Mouse (Mus musculus): Measurements from ENCODE around the gene Zbtb17. TPM values are rescaled to one million over a fixed set of nuclear protein-coding genes. Genes with fewer than 3 reads are reported as not detected.

Gene Zbtb17
- polyA plus RNA-seq, 1 experiment from 2014 or later: 13.3 TPM

DNA sequence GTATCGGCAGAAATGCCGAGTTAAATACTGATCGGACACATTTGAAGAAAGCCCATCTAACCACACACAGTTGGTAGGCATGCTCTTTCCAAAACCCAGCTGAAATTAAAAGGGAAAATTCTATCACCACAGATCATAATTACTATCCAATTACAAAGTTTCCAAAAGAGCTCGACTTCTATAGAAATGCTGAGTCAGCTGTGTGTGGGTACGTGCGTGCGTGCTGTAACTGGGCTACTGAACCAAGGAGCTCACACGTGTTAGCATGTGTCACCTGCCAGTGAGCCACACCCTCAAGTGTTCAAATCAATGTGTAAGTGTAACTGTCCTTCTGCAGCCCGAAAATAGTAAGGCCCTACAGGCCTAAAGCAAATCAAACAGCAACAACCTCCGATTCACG is 43.1 kb downstream of the Zbtb17 start:
- ATAC-seq (ENCODE audit: low FRiP score, low TSS enrichment): no peak
- Histone ChIP-seq H3K4me3 (ENCODE audit: low read depth, low read length) (no peak overlapping the region), H3K4me2 (replicated peaks; ENCODE audit: low read depth) (no peak overlapping the region), H3K36me3 (ENCODE audit: control insufficient read depth, insufficient read depth, low read length) (peaks cover 43% of the 10 kb centered on the region), H3K27me3 (ENCODE audit: control insufficient read depth, insufficient read depth, low read length) (no peaks in the 10 kb centered on the region), H3K4me1 (replicated peaks; ENCODE audit: control insufficient read depth, insufficient read depth) (no peaks in the 10 kb centered on the region), H3K27ac (replicated peaks) (no peak overlapping the region), H3K9ac (ENCODE audit: low read length) (no peak overlapping the region), H3K9me3 (ENCODE audit: control insufficient read depth, low read length) (no peaks in the 10 kb centered on the region)
- no peak for DNase-seq (ENCODE audit: low spot score)
- no peak for TF ChIP-seq CTCF (IDR thresholded peaks at IDR 0.05; ENCODE audit: low read depth)
- TF ChIP-seq EP300 (optimal IDR thresholded peaks at IDR 0.05): no peak
- 94% methylated on average over 11 of the region's 11 CpGs for WGBS

DNA sequence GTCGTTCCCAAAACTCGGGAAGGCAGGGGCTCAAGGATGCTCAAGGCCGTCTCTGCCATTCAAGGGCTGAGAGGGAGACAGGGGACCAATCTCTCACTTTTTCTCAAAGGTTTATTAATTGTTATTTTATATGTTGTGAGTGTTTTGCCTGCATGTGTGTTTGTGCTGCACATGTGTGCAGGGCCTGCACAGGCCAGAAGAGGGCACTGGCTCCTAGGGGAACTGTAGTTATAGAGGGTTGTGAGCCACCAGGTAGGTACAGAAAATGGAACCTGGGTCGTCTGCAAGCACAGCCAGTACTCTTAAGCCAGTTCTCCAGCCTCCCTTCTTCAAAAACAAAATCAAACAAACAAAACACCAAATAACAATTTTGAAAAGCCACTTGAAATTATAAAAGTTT is 44.2 kb downstream of the Zbtb17 start:
- no peak for ATAC-seq (ENCODE audit: low FRiP score, low TSS enrichment)
- TF ChIP-seq EP300 (optimal IDR thresholded peaks at IDR 0.05): no peak
- peak; percentile 72 for TF ChIP-seq CTCF (IDR thresholded peaks at IDR 0.05; ENCODE audit: low read depth)
- WGBS: 91% methylated on average over 4 of the region's 4 CpGs
- Histone ChIP-seq H3K4me1 (replicated peaks; ENCODE audit: control insufficient read depth, insufficient read depth) (no peaks in the 10 kb centered on the region), H3K27ac (replicated peaks) (no peak overlapping the region), H3K36me3 (ENCODE audit: control insufficient read depth, insufficient read depth, low read length) (peaks cover 36% of the 10 kb centered on the region), H3K4me2 (replicated peaks; ENCODE audit: low read depth) (no peak overlapping the region), H3K9ac (ENCODE audit: low read length) (no peak overlapping the region), H3K9me3 (ENCODE audit: control insufficient read depth, low read length) (no peaks in the 10 kb centered on the region), H3K27me3 (ENCODE audit: control insufficient read depth, insufficient read depth, low read length) (no peaks in the 10 kb centered on the region), H3K4me3 (ENCODE audit: low read depth, low read length) (no peak overlapping the region)
- no peak for DNase-seq (ENCODE audit: low spot score)

GRCm38 (mm10) chr4:141500637-141501036 is 56.2 kb downstream of the Zbtb17 start:
- DNase-seq (ENCODE audit: low spot score) (no peak), ATAC-seq (ENCODE audit: low FRiP score, low TSS enrichment) (no peak)
- H3K4me2 ChIP-seq (replicated peaks; ENCODE audit: low read depth): no peak overlapping the region
- no peaks in the 10 kb centered on the region for H3K36me3 ChIP-seq (ENCODE audit: control insufficient read depth, insufficient read depth, low read length)
- no peaks in the 10 kb centered on the region for H3K27me3 ChIP-seq (ENCODE audit: control insufficient read depth, insufficient read depth, low read length)
- TF ChIP-seq CTCF (IDR thresholded peaks at IDR 0.05; ENCODE audit: low read depth) (no peak), EP300 (optimal IDR thresholded peaks at IDR 0.05) (no peak)
- WGBS: 50% methylated on average over 4 of the region's 4 CpGs
- 0 out of 2 replicates have a peak overlapping the region, but pooled peaks have one; percentile 8 for H3K9ac ChIP-seq (ENCODE audit: low read length)
- no peaks in the 10 kb centered on the region for H3K9me3 ChIP-seq (ENCODE audit: control insufficient read depth, low read length)
- H3K27ac ChIP-seq (replicated peaks): peak overlapping the region; percentile 71
- H3K4me3 ChIP-seq (ENCODE audit: low read depth, low read length): no peak overlapping the region
- no peaks in the 10 kb centered on the region for H3K4me1 ChIP-seq (replicated peaks; ENCODE audit: control insufficient read depth, insufficient read depth)

DNA sequence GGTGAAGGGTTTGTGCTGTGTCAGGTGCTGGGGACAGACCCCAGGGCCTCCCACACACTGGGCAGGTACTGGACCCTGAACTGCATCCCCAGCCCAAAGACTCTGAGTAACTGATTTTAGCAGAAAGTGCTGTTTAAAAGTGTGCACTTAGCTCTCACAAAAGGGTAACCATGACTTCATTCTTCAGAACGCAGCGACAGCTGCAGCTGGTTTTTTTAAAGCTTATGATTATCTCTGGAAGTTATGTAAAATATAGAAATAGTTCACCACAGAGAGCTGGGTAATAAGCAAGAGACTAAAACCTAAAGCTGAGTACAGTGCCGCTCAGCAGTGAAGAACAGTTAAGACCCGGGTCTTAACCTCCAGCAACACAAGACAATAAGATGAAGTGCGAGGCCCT is 56.6 kb downstream of the Zbtb17 start:
- no peak overlapping the region for H3K9ac ChIP-seq (ENCODE audit: low read length)
- H3K4me1 ChIP-seq (replicated peaks; ENCODE audit: control insufficient read depth, insufficient read depth): no peaks in the 10 kb centered on the region
- H3K4me3 ChIP-seq (ENCODE audit: low read depth, low read length): no peak overlapping the region
- no peaks in the 10 kb centered on the region for H3K36me3 ChIP-seq (ENCODE audit: control insufficient read depth, insufficient read depth, low read length)
- 23% methylated on average over 5 of the region's 5 CpGs for WGBS
- no peaks in the 10 kb centered on the region for H3K9me3 ChIP-seq (ENCODE audit: control insufficient read depth, low read length)
- no peak; the same call in 1 of the 2 replicates for ATAC-seq (ENCODE audit: low FRiP score, low TSS enrichment)
- no peak overlapping the region for H3K4me2 ChIP-seq (replicated peaks; ENCODE audit: low read depth)
- TF ChIP-seq EP300 (optimal IDR thresholded peaks at IDR 0.05): no peak
- no peak for TF ChIP-seq CTCF (IDR thresholded peaks at IDR 0.05; ENCODE audit: low read depth)
- peak overlapping the region; percentile 71 for H3K27ac ChIP-seq (replicated peaks)
- DNase-seq (ENCODE audit: low spot score): no peak
- H3K27me3 ChIP-seq (ENCODE audit: control insufficient read depth, insufficient read depth, low read length): no peaks in the 10 kb centered on the region

GRCm38 (mm10) chr4:141502723-141503122 is 58.3 kb downstream of the Zbtb17 start:
- Histone ChIP-seq H3K4me1 (replicated peaks; ENCODE audit: control insufficient read depth, insufficient read depth) (peaks cover 8% of the 10 kb centered on the region; the same call in 1 of the 2 replicates), H3K9ac (ENCODE audit: low read length) (no peak overlapping the region), H3K9me3 (ENCODE audit: control insufficient read depth, low read length) (no peaks in the 10 kb centered on the region), H3K27me3 (ENCODE audit: control insufficient read depth, insufficient read depth, low read length) (no peaks in the 10 kb centered on the region), H3K36me3 (ENCODE audit: control insufficient read depth, insufficient read depth, low read length) (no peaks in the 10 kb centered on the region), H3K4me2 (replicated peaks; ENCODE audit: low read depth) (no peak overlapping the region), H3K4me3 (ENCODE audit: low read depth, low read length) (no peak overlapping the region), H3K27ac (replicated peaks) (no peak overlapping the region; the same call in 1 of the 2 replicates)
- DNase-seq (ENCODE audit: low spot score) (no peak), ATAC-seq (ENCODE audit: low FRiP score, low TSS enrichment) (no peak)
- no peak for TF ChIP-seq EP300 (optimal IDR thresholded peaks at IDR 0.05)
- no peak for TF ChIP-seq CTCF (IDR thresholded peaks at IDR 0.05; ENCODE audit: low read depth)
- whole genome bisulfite sequencing: 71% methylated on average over 5 of the region's 5 CpGs

DNA sequence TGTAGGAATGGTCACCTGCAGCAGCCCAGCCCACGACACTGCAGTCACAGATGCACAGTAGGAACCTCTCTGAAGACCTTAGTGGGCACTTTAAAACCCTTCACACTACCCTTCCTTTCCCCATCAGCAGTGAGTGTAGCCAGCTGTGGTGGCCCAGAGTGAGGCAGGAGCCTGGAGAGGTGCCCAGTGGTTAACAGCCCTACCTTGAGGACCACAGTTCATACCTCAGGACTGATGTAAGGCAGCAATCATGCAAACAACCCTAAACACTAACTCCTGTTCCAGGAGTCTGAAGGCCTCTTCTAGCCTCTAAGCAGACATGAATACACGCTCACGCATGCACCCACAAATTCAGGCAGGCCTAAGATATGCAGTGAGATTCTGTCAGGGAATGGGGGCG is 60.0 kb downstream of the Zbtb17 start:
- DNase-seq (ENCODE audit: low spot score) (no peak), ATAC-seq (ENCODE audit: low FRiP score, low TSS enrichment) (no peak)
- Histone ChIP-seq H3K9me3 (ENCODE audit: control insufficient read depth, low read length) (no peaks in the 10 kb centered on the region), H3K4me3 (ENCODE audit: low read depth, low read length) (no peak overlapping the region), H3K36me3 (ENCODE audit: control insufficient read depth, insufficient read depth, low read length) (no peaks in the 10 kb centered on the region), H3K4me2 (replicated peaks; ENCODE audit: low read depth) (no peak overlapping the region), H3K27ac (replicated peaks) (no peak overlapping the region), H3K4me1 (replicated peaks; ENCODE audit: control insufficient read depth, insufficient read depth) (peaks cover 8% of the 10 kb centered on the region; the same call in 1 of the 2 replicates), H3K9ac (ENCODE audit: low read length) (no peak overlapping the region), H3K27me3 (ENCODE audit: control insufficient read depth, insufficient read depth, low read length) (no peaks in the 10 kb centered on the region)
- TF ChIP-seq EP300 (optimal IDR thresholded peaks at IDR 0.05): no peak
- no peak for TF ChIP-seq CTCF (IDR thresholded peaks at IDR 0.05; ENCODE audit: low read depth)
- 87% methylated on average over 4 of the region's 4 CpGs for whole genome bisulfite sequencing

Measured in stomach, postnatal 0 days (tissue).